Mouse (Mus musculus): ENCODE measurements at regions not wholly inside any gene's neighbourhood (a gene's known extent, or its start where the extent isn't known, plus 50 kb on each side); places are given as distances from the start of the nearest gene placed in this dataset.
A peak's percentile ranks its signal among the peaks of the same experiment; 100 is the strongest.

- ATAC-seq (ENCODE audit: low FRiP score): no peak
- Histone ChIP-seq H3K27ac (replicated peaks) (no peak overlapping the region), H3K4me2 (no peak overlapping the region), H3K9ac (replicated peaks) (no peak overlapping the region), H3K4me1 (0 out of 2 replicates have a peak, but pooled peaks cover 2% of the 10 kb centered on the region), H3K27me3 (replicated peaks) (no peaks in the 10 kb centered on the region), H3K4me3 (replicated peaks) (no peak overlapping the region), H3K36me3 (no peaks in the 10 kb centered on the region), H3K9me3 (replicated peaks) (no peaks in the 10 kb centered on the region)
- WGBS: 64% methylated on average over 11 of the region's 11 CpGs
Observed at GRCm38 (mm10) chr5:106392213-106392612, 65.8 kb downstream of the Barhl2 start.

GRCm38 (mm10) chr5:106386621-106387020 is 71.3 kb downstream of the Barhl2 start:
- H3K9me3 ChIP-seq (replicated peaks): no peaks in the 10 kb centered on the region
- ATAC-seq (ENCODE audit: low FRiP score): no peak
- WGBS: 66% methylated on average over 7 of the region's 7 CpGs

GRCm38 (mm10) chr5:106385838-106386237 is 72.1 kb downstream of the Barhl2 start:
- ATAC-seq (ENCODE audit: low FRiP score): no peak
- H3K4me1 ChIP-seq: peaks cover 14% of the 10 kb centered on the region; the same call in 1 of the 2 replicates
- H3K36me3 ChIP-seq: no peaks in the 10 kb centered on the region
- H3K4me2 ChIP-seq: no peak overlapping the region
- H3K9me3 ChIP-seq (replicated peaks): no peaks in the 10 kb centered on the region
- H3K27me3 ChIP-seq (replicated peaks): 0 out of 2 replicates have a peak, but pooled peaks cover 3% of the 10 kb centered on the region
- H3K27ac ChIP-seq (replicated peaks): no peak overlapping the region
- 79% methylated on average over 8 of the region's 8 CpGs for WGBS
- no peak overlapping the region for H3K9ac ChIP-seq (replicated peaks)
- H3K4me3 ChIP-seq (replicated peaks): no peak overlapping the region

More at GRCm38 (mm10) chr5:106386621-106387020, 71.3 kb downstream of the Barhl2 start:
- H3K27ac ChIP-seq (replicated peaks): no peak overlapping the region
- H3K4me3 ChIP-seq (replicated peaks): no peak overlapping the region
- H3K4me1 ChIP-seq: peaks cover 14% of the 10 kb centered on the region; the same call in 1 of the 2 replicates
- H3K36me3 ChIP-seq: no peaks in the 10 kb centered on the region
- no peak overlapping the region for H3K9ac ChIP-seq (replicated peaks)
- H3K27me3 ChIP-seq (replicated peaks): 0 out of 2 replicates have a peak, but pooled peaks cover 3% of the 10 kb centered on the region
- no peak overlapping the region for H3K4me2 ChIP-seq

- 38% methylated on average over 6 of the region's 6 CpGs for WGBS
- H3K4me1 ChIP-seq: peaks cover 14% of the 10 kb centered on the region; the same call in 1 of the 2 replicates
- no peak overlapping the region for H3K4me3 ChIP-seq (replicated peaks)
- ATAC-seq (ENCODE audit: low FRiP score): no peak
- H3K27ac ChIP-seq (replicated peaks): no peak overlapping the region
- H3K27me3 ChIP-seq (replicated peaks): 0 out of 2 replicates have a peak, but pooled peaks cover 3% of the 10 kb centered on the region
- no peak overlapping the region for H3K4me2 ChIP-seq
- no peaks in the 10 kb centered on the region for H3K9me3 ChIP-seq (replicated peaks)
- no peaks in the 10 kb centered on the region for H3K36me3 ChIP-seq
- H3K9ac ChIP-seq (replicated peaks): no peak overlapping the region
Observed at GRCm38 (mm10) chr5:106385219-106385618, 72.7 kb downstream of the Barhl2 start.

GRCm38 (mm10) chr5:106384138-106384770 is 73.7 kb downstream of the Barhl2 start:
- Histone ChIP-seq H3K4me2 (no peak overlapping the region), H3K9me3 (replicated peaks) (no peaks in the 10 kb centered on the region), H3K9ac (replicated peaks) (no peak overlapping the region), H3K27me3 (replicated peaks) (0 out of 2 replicates have a peak, but pooled peaks cover 3% of the 10 kb centered on the region), H3K4me3 (replicated peaks) (no peak overlapping the region), H3K27ac (replicated peaks) (no peak overlapping the region), H3K36me3 (no peaks in the 10 kb centered on the region), H3K4me1 (peaks cover 14% of the 10 kb centered on the region; the same call in 1 of the 2 replicates)
- no peak for ATAC-seq (ENCODE audit: low FRiP score)
- WGBS: 46% methylated on average over 6 of the region's 6 CpGs

GRCm38 (mm10) chr5:106381919-106382318 is 76.0 kb downstream of the Barhl2 start:
- no peaks in the 10 kb centered on the region for H3K9me3 ChIP-seq (replicated peaks)
- 0 out of 2 replicates have a peak, but pooled peaks cover 3% of the 10 kb centered on the region for H3K27me3 ChIP-seq (replicated peaks)
- H3K4me3 ChIP-seq (replicated peaks): no peak overlapping the region
- no peaks in the 10 kb centered on the region for H3K36me3 ChIP-seq
- H3K27ac ChIP-seq (replicated peaks): no peak overlapping the region
- no peak overlapping the region for H3K4me2 ChIP-seq
- peaks cover 12% of the 10 kb centered on the region; the same call in 1 of the 2 replicates for H3K4me1 ChIP-seq
- 96% methylated on average over 3 of the region's 3 CpGs for WGBS
- no peak for ATAC-seq (ENCODE audit: low FRiP score)
- H3K9ac ChIP-seq (replicated peaks): no peak overlapping the region

GRCm38 (mm10) chr5:106380631-106381285 is 77.2 kb downstream of the Barhl2 start:
- Histone ChIP-seq H3K4me2 (no peak overlapping the region), H3K4me1 (peaks cover 14% of the 10 kb centered on the region; the same call in 1 of the 2 replicates), H3K36me3 (no peaks in the 10 kb centered on the region), H3K9ac (replicated peaks) (no peak overlapping the region), H3K27ac (replicated peaks) (no peak overlapping the region), H3K4me3 (replicated peaks) (no peak overlapping the region), H3K27me3 (replicated peaks) (no peaks in the 10 kb centered on the region), H3K9me3 (replicated peaks) (no peaks in the 10 kb centered on the region)
- 27% methylated on average over 9 of the region's 9 CpGs for WGBS
- no peak for ATAC-seq (ENCODE audit: low FRiP score)

GRCm38 (mm10) chr5:106376781-106377525 is 81.0 kb downstream of the Barhl2 start:
- no peak for ATAC-seq (ENCODE audit: low FRiP score)
- no peaks in the 10 kb centered on the region for H3K36me3 ChIP-seq

GRCm38 (mm10) chr5:106367831-106368230 is 90.1 kb downstream of the Barhl2 start:
- H3K9ac ChIP-seq (replicated peaks): no peak overlapping the region
- no peaks in the 10 kb centered on the region for H3K27me3 ChIP-seq (replicated peaks)
- H3K4me2 ChIP-seq: no peak overlapping the region
- no peak overlapping the region for H3K27ac ChIP-seq (replicated peaks)
- H3K4me1 ChIP-seq: no peaks in the 10 kb centered on the region
- H3K36me3 ChIP-seq: no peaks in the 10 kb centered on the region
- ATAC-seq (ENCODE audit: low FRiP score): no peak
- no peaks in the 10 kb centered on the region for H3K9me3 ChIP-seq (replicated peaks)
- WGBS: 20% methylated on average over 9 of the region's 9 CpGs
- H3K4me3 ChIP-seq (replicated peaks): no peak overlapping the region

More at GRCm38 (mm10) chr5:106376781-106377525, 81.0 kb downstream of the Barhl2 start:
- no peak overlapping the region for H3K4me3 ChIP-seq (replicated peaks)
- peak overlapping the region; percentile 27; the same call in 1 of the 2 replicates for H3K4me2 ChIP-seq
- H3K9ac ChIP-seq (replicated peaks): no peak overlapping the region
- WGBS: 41% methylated on average over 25 of the region's 25 CpGs
- no peaks in the 10 kb centered on the region for H3K9me3 ChIP-seq (replicated peaks)
- H3K27ac ChIP-seq (replicated peaks): no peak overlapping the region
- 0 out of 2 replicates have a peak, but pooled peaks cover 3% of the 10 kb centered on the region for H3K4me1 ChIP-seq
- H3K27me3 ChIP-seq (replicated peaks): no peaks in the 10 kb centered on the region

- H3K4me3 ChIP-seq (replicated peaks): no peak overlapping the region
- H3K27ac ChIP-seq (replicated peaks): no peak overlapping the region
- 53% methylated on average over 5 of the region's 5 CpGs for WGBS
- no peaks in the 10 kb centered on the region for H3K9me3 ChIP-seq (replicated peaks)
- no peaks in the 10 kb centered on the region for H3K36me3 ChIP-seq
- H3K4me1 ChIP-seq: no peaks in the 10 kb centered on the region
- ATAC-seq (ENCODE audit: low FRiP score): peak; percentile 53; the same call in 1 of the 2 replicates
- H3K27me3 ChIP-seq (replicated peaks): no peaks in the 10 kb centered on the region
- no peak overlapping the region for H3K9ac ChIP-seq (replicated peaks)
- H3K4me2 ChIP-seq: no peak overlapping the region
Observed at GRCm38 (mm10) chr5:106367312-106367711, 90.7 kb downstream of the Barhl2 start.

GRCm38 (mm10) chr5:106366006-106366405 is 92.0 kb downstream of the Barhl2 start:
- WGBS: 90% methylated on average over 7 of the region's 7 CpGs
- Histone ChIP-seq H3K4me3 (replicated peaks) (no peak overlapping the region), H3K9me3 (replicated peaks) (no peaks in the 10 kb centered on the region), H3K36me3 (no peaks in the 10 kb centered on the region), H3K4me1 (no peaks in the 10 kb centered on the region), H3K9ac (replicated peaks) (no peak overlapping the region), H3K27me3 (replicated peaks) (no peaks in the 10 kb centered on the region), H3K27ac (replicated peaks) (no peak overlapping the region), H3K4me2 (no peak overlapping the region)
- 0 out of 2 replicates have a peak, but pooled peaks have one; percentile 21 for ATAC-seq (ENCODE audit: low FRiP score)

All from neural tube, embryonic 15.5 days (tissue).